Mouse (Mus musculus) liver, adult 2 months (tissue): ENCODE data around the gene Gm7534.

Experiments
- CTCF ChIP-seq: fragments of 200-500 bp; IDR thresholded peaks from 2 replicates; pipeline ENCODE4 v1.5.1; 2011; ENCODE audit warnings: low read depth, low read length, control low read depth
- POLR2A ChIP-seq: fragments of 200-500 bp; IDR thresholded peaks from 2 replicates; pipeline ENCODE4 v1.6.1; 2011; ENCODE audit warnings: low read length, control low read depth; ENCODE audit not compliant: insufficient read depth; ENCODE audit errors: extremely low read depth

- TF ChIP-seq POLR2A = no peak
- TF ChIP-seq CTCF = no peak
Observed at GRCm38 (mm10) chr4:134246256-134246655, 43.5 kb upstream of the Gm7534 start.
